Mouse (Mus musculus) frontal cortex, postnatal 10 days (tissue): ENCODE results near the gene Hist1h2bg.
"Not testable (repeated sequence)": the region's sequence is repeated elsewhere in the genome, so short reads cannot be mapped to it uniquely, and the experiment has no call there.

Experiments
- DNase-seq, 2 experiments: peaks; one replicate each; pipeline ENCODE4 v3.0.0; 2022; ENCODE audit warnings: low spot score in 2 of 2, mixed read lengths in 1 of 2

Hist1h2bg gene

GRCm38 (mm10) chr13:23582219-23583056 is 11.2 kb downstream of the Hist1h2bg start:
- no peak for DNase-seq

DNA sequence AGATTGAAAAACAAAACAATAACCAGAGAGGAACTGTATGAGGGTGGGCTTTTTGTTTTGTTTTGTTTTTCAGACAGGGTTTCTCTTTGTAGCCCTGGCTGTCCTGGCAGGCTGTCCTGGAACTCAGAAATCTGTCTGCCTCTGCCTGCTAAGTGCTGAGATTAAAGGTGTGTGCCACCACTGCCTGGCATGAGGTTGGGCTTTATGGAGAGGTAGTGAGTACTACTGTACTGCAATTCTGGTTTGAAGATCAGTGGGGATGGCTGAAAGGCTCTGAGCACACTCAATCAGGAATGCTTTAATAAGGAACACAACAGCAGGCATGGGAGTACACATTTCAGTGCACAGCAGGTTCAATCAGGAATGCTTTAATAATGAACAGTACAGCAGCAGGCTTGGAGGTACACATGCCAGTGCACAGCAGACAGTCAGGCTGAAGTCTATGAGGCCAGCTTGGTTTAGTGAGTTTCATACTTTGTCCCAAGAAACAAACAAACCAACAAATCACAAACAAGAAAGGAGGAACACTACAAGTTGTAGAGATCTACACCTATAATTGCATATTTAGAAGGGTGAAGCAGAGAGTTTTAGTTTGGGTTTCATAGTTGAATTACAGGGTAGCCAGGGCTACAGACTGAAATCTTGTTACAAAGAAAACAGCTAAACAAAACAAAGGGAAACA is 12.3 kb downstream of the Hist1h2bg start:
- no peak for DNase-seq

DNA sequence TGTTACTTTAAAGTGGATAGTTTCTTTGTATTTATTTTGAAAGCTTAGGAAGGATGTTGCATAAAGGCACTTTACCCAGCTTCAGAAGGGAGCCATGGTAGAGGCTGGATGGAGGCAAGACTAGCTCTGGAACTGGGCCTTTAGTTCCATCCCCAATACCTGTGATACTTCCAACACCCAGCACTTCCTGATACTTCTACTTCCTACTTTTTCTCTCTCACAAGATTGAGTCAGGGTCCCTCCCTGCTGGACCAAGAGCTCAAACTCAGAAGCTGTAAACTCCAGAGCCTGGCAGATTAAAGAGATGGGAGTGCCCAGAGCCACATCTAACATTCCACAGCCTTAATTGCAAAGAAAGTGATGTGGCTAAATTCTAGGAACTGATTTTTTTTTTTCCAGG is 13.1 kb downstream of the Hist1h2bg start:
- no peak for DNase-seq

DNA sequence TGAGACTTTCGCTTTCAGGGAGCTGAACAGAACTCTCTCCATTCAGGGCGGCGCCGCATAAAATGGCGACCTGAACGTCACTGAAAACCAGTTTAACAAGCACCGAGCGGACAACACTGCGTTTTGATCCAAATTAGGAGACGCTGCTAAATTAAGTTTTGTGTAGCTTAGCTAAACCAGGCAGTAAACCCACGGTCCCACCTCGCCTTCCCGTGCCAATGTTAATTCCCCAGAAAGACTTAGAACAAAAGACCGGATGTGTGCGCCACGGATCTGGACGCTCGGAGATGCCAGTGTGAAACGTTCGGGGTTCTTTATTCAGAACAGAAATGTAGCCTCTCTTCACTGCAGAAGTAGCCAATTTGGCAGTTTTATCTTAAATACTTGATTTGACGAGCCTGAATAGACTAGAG is 13.8 kb downstream of the Hist1h2bg start:
- DNase-seq, result peak in 1 of 2 experiments; percentile 61

DNA sequence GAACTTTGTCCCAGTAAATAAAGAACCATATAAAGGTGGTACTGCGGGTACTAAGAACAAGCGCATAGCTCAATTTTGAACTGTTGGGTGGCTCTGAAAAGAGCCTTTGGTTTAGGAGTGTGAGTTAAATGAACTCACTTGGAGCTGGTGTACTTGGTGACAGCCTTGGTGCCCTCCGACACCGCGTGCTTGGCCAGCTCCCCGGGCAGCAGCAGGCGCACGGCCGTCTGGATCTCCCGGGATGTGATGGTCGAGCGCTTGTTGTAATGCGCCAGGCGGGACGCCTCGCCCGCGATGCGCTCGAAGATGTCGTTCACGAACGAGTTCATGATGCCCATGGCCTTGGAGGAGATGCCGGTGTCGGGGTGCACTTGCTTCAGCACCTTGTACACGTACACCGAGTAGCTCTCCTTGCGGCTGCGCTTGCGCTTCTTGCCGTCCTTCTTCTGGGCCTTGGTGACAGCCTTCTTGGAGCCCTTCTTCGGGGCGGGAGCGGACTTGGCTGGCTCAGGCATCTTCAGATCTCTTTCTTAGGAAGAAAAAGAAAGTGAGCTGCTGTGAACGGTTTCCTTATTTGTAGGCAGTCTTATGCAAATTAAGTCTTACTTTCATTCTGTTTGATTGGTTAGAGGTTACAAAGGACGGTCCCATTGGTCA is 14.4 kb downstream of the Hist1h2bg start:
- peak; percentile 60 to 65 for DNase-seq

GRCm38 (mm10) chr13:23586099-23586939 is 15.1 kb downstream of the Hist1h2bg start:
- no peak for DNase-seq

- DNase-seq, result no peak
Measured at GRCm38 (mm10) chr13:23586940-23587225, 15.7 kb downstream of the Hist1h2bg start.

- DNase-seq, result no peak
Measured at GRCm38 (mm10) chr13:23591206-23591605, 20.0 kb downstream of the Hist1h2bg start.

DNA sequence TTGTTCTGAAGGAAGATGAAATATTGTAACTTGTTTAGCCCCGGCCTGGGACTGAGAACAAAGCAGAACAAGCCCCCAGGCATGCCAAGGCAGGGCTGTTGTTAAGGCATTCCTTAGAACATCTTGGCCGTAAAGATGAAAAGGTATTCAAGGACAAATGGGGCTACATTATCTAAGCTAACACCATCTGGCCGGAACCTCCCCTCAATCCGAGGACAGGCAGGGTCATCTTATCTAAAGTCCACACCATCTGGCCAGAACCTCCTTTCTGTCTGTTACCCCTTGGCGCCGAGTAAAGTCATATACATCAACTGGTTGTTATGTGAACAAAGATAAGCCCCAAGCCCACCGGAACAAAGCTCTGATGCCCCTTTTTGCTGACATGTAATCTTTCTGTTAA is 20.7 kb downstream of the Hist1h2bg start:
- DNase-seq, result not testable (repeated sequence)

DNA sequence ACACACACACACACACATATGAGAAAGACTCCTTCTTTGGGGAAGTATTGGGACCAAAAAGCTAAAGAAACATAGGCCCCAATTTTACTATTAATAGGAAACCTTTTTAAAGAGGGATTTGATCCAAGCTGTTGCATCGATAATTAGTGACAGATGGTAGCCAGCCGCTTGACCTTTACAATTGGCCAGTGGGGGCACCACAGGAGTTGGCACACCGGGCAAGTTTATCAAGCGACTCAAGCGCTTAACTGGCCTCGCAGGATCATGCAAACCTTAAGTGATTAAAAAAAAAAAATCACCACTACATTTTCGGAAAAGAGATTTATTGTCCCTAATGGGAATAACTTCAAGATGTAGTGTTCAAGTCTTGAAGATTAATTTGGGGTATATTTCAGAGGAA is 21.4 kb downstream of the Hist1h2bg start:
- no peak for DNase-seq

- DNase-seq, result no peak
Measured at GRCm38 (mm10) chr13:23593051-23593770, 22.0 kb downstream of the Hist1h2bg start.

DNA sequence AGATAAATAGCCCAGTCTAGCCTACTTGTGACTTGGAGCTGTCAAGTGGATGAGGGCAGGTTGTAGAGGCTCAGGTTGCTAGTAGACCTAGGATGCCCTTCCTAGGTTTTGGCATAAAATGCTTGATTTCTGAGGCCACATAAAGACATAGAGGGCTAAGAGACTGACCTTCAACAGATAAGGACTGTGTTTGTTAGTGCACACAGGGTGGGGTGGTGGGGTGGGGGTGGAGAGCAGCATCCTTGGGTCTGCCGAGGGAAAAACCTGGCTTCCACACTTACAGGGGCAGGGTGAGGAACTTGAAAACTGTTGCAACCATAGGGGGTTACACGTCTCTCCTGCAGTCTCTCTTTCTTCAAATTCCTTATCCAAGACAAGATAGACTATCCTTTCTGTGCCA is 24.0 kb downstream of the Hist1h2bg start:
- no peak for DNase-seq

DNA sequence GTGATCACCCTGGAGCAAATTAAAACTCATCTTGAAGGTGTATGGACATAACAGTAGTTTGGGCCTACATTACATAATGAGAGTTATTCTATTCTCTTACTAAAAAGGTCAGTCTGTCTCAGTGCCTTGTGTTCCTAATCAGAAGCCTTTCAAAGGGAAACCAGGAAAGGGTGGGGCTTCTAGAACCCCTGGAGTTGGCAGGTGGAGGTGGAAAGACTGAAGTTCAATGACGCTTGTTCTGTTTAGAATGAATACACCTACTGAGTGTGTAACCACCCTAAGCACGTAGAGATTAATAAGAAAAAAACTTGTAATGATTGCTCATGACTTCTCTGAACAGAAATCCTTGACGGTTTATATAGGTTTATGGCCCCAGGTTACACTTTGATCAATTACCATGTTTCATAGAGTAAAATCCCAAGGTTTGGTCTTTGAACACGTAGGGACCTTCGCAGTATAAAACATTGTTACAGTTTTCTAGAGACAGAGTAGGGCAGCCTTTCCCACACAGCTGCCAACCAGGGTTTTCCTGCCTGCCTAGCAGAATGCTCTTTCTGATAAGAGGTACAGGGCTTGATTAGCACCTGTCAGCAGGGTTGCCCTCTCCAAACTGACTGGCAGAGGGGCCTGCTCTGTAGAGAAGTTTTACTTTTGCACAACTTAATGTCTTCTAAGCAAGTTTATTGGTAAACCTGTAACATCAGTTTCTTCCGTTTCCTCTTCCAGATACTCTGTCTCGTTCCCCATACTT is 24.6 kb downstream of the Hist1h2bg start:
- no peak for DNase-seq

DNA sequence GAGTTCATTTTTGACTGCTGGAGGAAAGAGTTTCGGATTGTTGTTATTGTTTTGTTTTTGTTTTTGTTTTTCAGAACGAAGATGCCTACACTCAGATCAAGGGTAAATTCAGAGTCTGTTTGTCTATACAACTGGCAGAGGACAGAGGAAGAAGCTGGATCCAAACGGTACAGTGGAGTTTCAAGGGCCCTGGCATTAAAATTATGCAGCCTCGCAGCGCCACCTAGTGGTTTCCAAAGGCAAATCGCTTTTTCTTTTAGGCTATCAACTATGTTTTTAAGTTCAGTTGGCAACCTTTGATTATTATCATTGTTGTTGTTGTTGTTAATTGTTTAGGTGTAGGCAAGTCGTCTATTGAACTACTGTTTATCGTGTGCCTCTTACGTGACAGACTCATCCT is 26.8 kb downstream of the Hist1h2bg start:
- DNase-seq, result peak in 1 of 2 experiments; percentile 67

- DNase-seq, result no peak
Measured at GRCm38 (mm10) chr13:23603182-23603699, 32.0 kb downstream of the Hist1h2bg start.

- DNase-seq, result no peak
Measured at GRCm38 (mm10) chr13:23604452-23604851, 33.3 kb downstream of the Hist1h2bg start.

- DNase-seq, result no peak
Measured at GRCm38 (mm10) chr13:23605052-23605451, 33.9 kb downstream of the Hist1h2bg start.

GRCm38 (mm10) chr13:23609209-23609608 is 38.0 kb downstream of the Hist1h2bg start:
- DNase-seq, result no peak

DNA sequence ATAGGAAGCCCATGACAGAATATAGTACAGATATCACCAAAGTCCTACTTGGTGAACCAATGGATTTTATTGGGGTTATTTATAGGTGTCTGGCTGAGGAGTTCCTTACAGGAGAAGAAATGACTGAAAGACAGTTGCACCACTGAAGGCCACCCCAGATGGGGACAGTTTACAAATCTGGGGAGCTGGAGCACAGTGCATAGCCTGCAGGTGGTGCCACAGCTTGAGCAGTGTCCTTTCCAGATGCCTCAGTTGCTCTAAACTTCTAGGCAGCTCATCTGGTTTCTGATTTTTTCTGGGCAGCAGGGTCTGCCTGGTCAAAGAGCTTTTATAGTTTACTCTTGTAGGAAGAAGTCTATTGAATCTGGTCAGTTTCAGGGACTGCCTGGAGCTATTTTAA is 38.6 kb downstream of the Hist1h2bg start:
- DNase-seq, result no peak

DNA sequence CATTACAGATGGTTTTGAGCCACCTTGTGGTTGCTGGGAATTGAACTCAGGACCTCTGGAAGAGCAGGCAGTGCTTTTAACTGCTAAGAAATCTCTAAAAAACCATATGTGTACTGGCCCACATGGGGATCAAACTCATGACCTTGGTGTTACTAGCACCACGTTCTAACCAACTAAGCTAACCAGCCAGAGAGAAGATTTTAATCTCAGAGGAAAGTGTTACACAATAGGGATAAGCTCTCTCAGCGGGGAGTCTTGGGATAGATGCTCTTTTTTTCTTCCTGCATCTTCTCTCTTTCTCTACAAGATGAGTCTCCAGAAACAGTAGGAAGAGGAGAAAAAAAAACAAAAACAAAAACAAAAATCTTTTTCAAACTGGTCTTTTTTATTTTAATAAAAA is 39.2 kb downstream of the Hist1h2bg start:
- DNase-seq, result no peak
